Mouse (Mus musculus): Measurements from ENCODE around the gene H2-DMa.

- no peak for TF ChIP-seq POLR2A (IDR thresholded peaks at IDR 0.05; ENCODE audit: low read depth, low read length)
- no peak for TF ChIP-seq CTCF (IDR thresholded peaks at IDR 0.05; ENCODE audit: borderline replicate concordance, insufficient read depth, low read length)
Observed at GRCm38 (mm10) chr17:34098709-34099479, 20.4 kb upstream of the H2-DMa start.

Data from embryonic fibroblast, embryonic 13.5 days (primary cell).